ENCODE assay signal across 22 mouse cellular contexts in genomic region chr3:59234878-59235277, GRCm38 (mm10). TPM values are rescaled to one million over a fixed set of nuclear protein-coding genes. Genes with fewer than 3 reads are reported as not detected.
DNase-seq lines count a peak whose midpoint lies in the region; ATAC-seq and TF ChIP-seq lines count a peak whose summit lies in the region.
"Had no signal": no experiment of that assay in that cellular context is flagged by ENCODE, and none has a peak within 500 bp of the region (broad histone marks: within the 10 kb centered on the region; RNA-seq: fewer than 3 reads in every experiment).

No protein-coding gene starts in this region.

- TF ChIP-seq CTCF in layer of hippocampus, adult 2 months (conservative IDR thresholded peaks at IDR 0.05), result no peak
- no peak for TF ChIP-seq CTCF in forebrain, postnatal 0 days (IDR thresholded peaks at IDR 0.05; ENCODE audit: low read depth)

- H3K27me3 ChIP-seq in kidney, embryonic 16.5 days (ENCODE audit: insufficient read depth, low read length), result no peaks in the 10 kb centered on the region
- H3K27me3 ChIP-seq in forebrain, postnatal 0 days (ENCODE audit: insufficient read depth, low read length), result no peaks in the 10 kb centered on the region
- H3K27me3 ChIP-seq: hindbrain, embryonic 12.5 days had no signal

- H3K4me3 ChIP-seq in layer of hippocampus, adult 2 months, result no peak overlapping the region
- no peak overlapping the region for H3K4me3 ChIP-seq in kidney, embryonic 16.5 days (ENCODE audit: low read length)
- H3K4me3 ChIP-seq in forebrain, postnatal 0 days (ENCODE audit: low read depth, low read length), result no peak overlapping the region
- H3K4me3 ChIP-seq: gastrocnemius, adult 2 months; hindbrain, embryonic 12.5 days had no signal

- no peaks in the 10 kb centered on the region for H3K36me3 ChIP-seq in kidney, embryonic 16.5 days (ENCODE audit: insufficient read depth, low read length)
- H3K36me3 ChIP-seq in forebrain, postnatal 0 days (ENCODE audit: insufficient read depth), result no peaks in the 10 kb centered on the region
- H3K36me3 ChIP-seq: hindbrain, embryonic 12.5 days had no signal

- H3K4me2 ChIP-seq in kidney, embryonic 16.5 days (replicated peaks; ENCODE audit: low read depth, low read length), result no peak overlapping the region
- H3K4me2 ChIP-seq in forebrain, postnatal 0 days (ENCODE audit: low read depth), result no peak overlapping the region
- H3K4me2 ChIP-seq: heart, embryonic 11.5 days; hindbrain, embryonic 12.5 days; midbrain, embryonic 11.5 days had no signal

- 0 out of 2 replicates have a peak, but pooled peaks have one; percentile 40 for ATAC-seq in monocyte, adult 5-6 weeks (replicated peaks; ENCODE audit: insufficient number of reproducible peaks, low FRiP score, low TSS enrichment, poor library complexity, severe bottlenecking)
- ATAC-seq in kidney, embryonic 16.5 days (ENCODE audit: low FRiP score, low TSS enrichment), result no peak
- ATAC-seq in forebrain, postnatal 0 days, result no peak
- ATAC-seq: forebrain, embryonic 14.5 days; intestine, postnatal 0 days had no signal

- no peak overlapping the region for H3K9ac ChIP-seq in kidney, embryonic 16.5 days (replicated peaks; ENCODE audit: low read length)
- no peak overlapping the region for H3K9ac ChIP-seq in forebrain, postnatal 0 days
- H3K9ac ChIP-seq: hindbrain, embryonic 12.5 days had no signal

- H3K9me3 ChIP-seq in kidney, embryonic 16.5 days (ENCODE audit: low read length), result no peaks in the 10 kb centered on the region
- no peaks in the 10 kb centered on the region for H3K9me3 ChIP-seq in forebrain, postnatal 0 days (ENCODE audit: low read length)
- H3K9me3 ChIP-seq: hindbrain, embryonic 12.5 days had no signal

- no peak for DNase-seq in layer of hippocampus, adult 2 months (ENCODE audit: low spot score in 2 of 2)
- DNase-seq in layer of hippocampus, postnatal 36 days, result no peak
- DNase-seq in brain, adult 2 months (ENCODE audit: low read depth, low spot score), result peak; percentile 39
- DNase-seq in thymus, postnatal 36 days, result peak; percentile 44 to 74
- DNase-seq in forebrain, postnatal 0 days, result no peak
- no peak for DNase-seq in urinary bladder, postnatal 4 days (ENCODE audit: low spot score in 2 of 2)
- DNase-seq: cerebellum, adult 2 months; embryo, embryonic 11 days; gastrocnemius, adult 2 months had no signal

- peak overlapping the region; percentile 49; the same call in 1 of the 2 replicates for H3K27ac ChIP-seq in layer of hippocampus, adult 2 months
- no peak overlapping the region for H3K27ac ChIP-seq in kidney, embryonic 16.5 days (ENCODE audit: low read length)
- H3K27ac ChIP-seq in forebrain, postnatal 0 days (ENCODE audit: low read depth, low read length), result no peak overlapping the region
- H3K27ac ChIP-seq: gastrocnemius, adult 2 months; hindbrain, embryonic 12.5 days; stomach, postnatal 0 days had no signal

- WGBS in kidney, embryonic 16.5 days, result 72% methylated on average over 5 of the region's 5 CpGs
- WGBS in forebrain, postnatal 0 days, result 80% methylated on average over 5 of the region's 5 CpGs

- H3K4me1 ChIP-seq in kidney, embryonic 16.5 days (ENCODE audit: insufficient read depth, low read length), result no peaks in the 10 kb centered on the region
- no peaks in the 10 kb centered on the region for H3K4me1 ChIP-seq in forebrain, postnatal 0 days (ENCODE audit: insufficient read depth)
- H3K4me1 ChIP-seq: hindbrain, embryonic 12.5 days had no signal

RNA-seq across cellular contexts. Expression of gene P2ry13, which starts 24.2 kb away (rescaled TPM):
- total RNA-seq in layer of hippocampus, adult 2 months (2021), result 10 to 100 TPM in 1 of 2 experiments, 1 to 10 TPM in 1; 9.4 to 10.1 TPM
- 1 to 10 TPM; 7.1 to 8.6 TPM for total RNA-seq in layer of hippocampus, postnatal 36 days (2021)
- total RNA-seq in monocyte, adult 5-6 weeks (2017), result 1.2 TPM in 1 of 3 replicates, not detected in the others
- polyA plus RNA-seq in kidney, embryonic 16.5 days (2015; fragmentation: Nextera tagmentation; extraction: Ambion mirVana), result 0.69 and 0.72 TPM in 2 replicates
- 2.0 and 2.2 TPM in 2 replicates for total RNA-seq in forebrain, postnatal 0 days (2014; rRNA removed)
- 1.8 and 2.1 TPM in 2 replicates for polyA plus RNA-seq in forebrain, postnatal 0 days (2015; fragmentation: Nextera tagmentation; extraction: Ambion mirVana)
- total RNA-seq: MEL had no signal

RNA-seq across cellular contexts. Expression of gene P2ry12, which starts 27.8 kb away (rescaled TPM):
- 10 to 100 TPM; 38.5 to 43.3 TPM for total RNA-seq in layer of hippocampus, adult 2 months (2021)
- 10 to 100 TPM; 43.1 to 46.3 TPM for total RNA-seq in layer of hippocampus, postnatal 36 days (2021)
- total RNA-seq in monocyte, adult 5-6 weeks (2017), result 1.3 to 22.3 TPM (median 6.2 TPM) in 3 replicates
- 0.62 and 1.1 TPM in 2 replicates for polyA plus RNA-seq in kidney, embryonic 16.5 days (2015; fragmentation: Nextera tagmentation; extraction: Ambion mirVana)
- 11.8 and 12.9 TPM in 2 replicates for total RNA-seq in forebrain, postnatal 0 days (2014; rRNA removed)
- polyA plus RNA-seq in forebrain, postnatal 0 days (2015; fragmentation: Nextera tagmentation; extraction: Ambion mirVana), result 8.2 and 10.4 TPM in 2 replicates
- total RNA-seq: MEL had no signal

RNA-seq across cellular contexts. Expression of gene Gpr87, which starts 40.0 kb away (rescaled TPM):
- not detected for total RNA-seq in layer of hippocampus, adult 2 months (2021)
- not detected for total RNA-seq in layer of hippocampus, postnatal 36 days (2021)
- total RNA-seq in monocyte, adult 5-6 weeks (2017), result not detected in 3 replicates
- polyA plus RNA-seq in kidney, embryonic 16.5 days (2015; fragmentation: Nextera tagmentation; extraction: Ambion mirVana), result 0.24 TPM in 1 of 2 replicates, not detected in the other
- not detected in 2 replicates for total RNA-seq in forebrain, postnatal 0 days (2014; rRNA removed)
- not detected in 2 replicates for polyA plus RNA-seq in forebrain, postnatal 0 days (2015; fragmentation: Nextera tagmentation; extraction: Ambion mirVana)
- total RNA-seq: gastrocnemius, adult 2 months; MEL had no signal
- polyA plus RNA-seq: cerebellum, adult 2 months; forebrain, embryonic 14.5 days; heart, embryonic 11.5 days; hindbrain, embryonic 12.5 days; intestine, postnatal 0 days; large intestine, adult 2 months; lung, embryonic 16.5 days; neural tube, embryonic 11.5 days; small intestine, adult 2 months had no signal

Comparison
In these comparisons a context has a peak if more than half of its experiments do, and no peak if none do; other contexts are left out.
1. DNase-seq: peak in brain, adult 2 months (single experiment) and thymus, postnatal 36 days (2 of 2); none in layer of hippocampus, adult 2 months (0 of 2), layer of hippocampus, postnatal 36 days (0 of 2), forebrain, postnatal 0 days (single experiment) and urinary bladder, postnatal 4 days (0 of 2).